In genomic region chr5:121928362-121929000, GRCm38 (mm10) we compare ENCODE assay signal across 11 mouse cellular contexts.
A peak's percentile ranks its signal among the peaks of the same experiment; 100 is the strongest.
DNase-seq lines count a peak whose midpoint lies in the region; ATAC-seq and TF ChIP-seq lines count a peak whose summit lies in the region.
"Had no signal": no experiment of that assay in that cellular context is flagged by ENCODE, and none has a peak within 500 bp of the region (broad histone marks: within the 10 kb centered on the region; RNA-seq: fewer than 3 reads in every experiment).

No protein-coding gene starts in this region.

- H3K27ac ChIP-seq in forebrain, embryonic 12.5 days: peak overlapping the region; percentile 70
- no peak overlapping the region for H3K27ac ChIP-seq in forebrain, embryonic 11.5 days (ENCODE audit: low read depth, low read length)
- 0 out of 2 replicates have a peak overlapping the region, but pooled peaks have one; percentile 20 for H3K27ac ChIP-seq in midbrain, embryonic 11.5 days (ENCODE audit: low read depth, low read length)
- H3K27ac ChIP-seq in midbrain, embryonic 10.5 days (replicated peaks): no peak overlapping the region
- no peak overlapping the region for H3K27ac ChIP-seq in lung, embryonic 14.5 days (ENCODE audit: low read depth)
- H3K27ac ChIP-seq: macrophage had no signal

- H3K27me3 ChIP-seq in forebrain, embryonic 12.5 days: peaks cover 36% of the 10 kb centered on the region
- H3K27me3 ChIP-seq in forebrain, embryonic 11.5 days (ENCODE audit: control insufficient read depth, insufficient read depth, low read length): peaks cover 5% of the 10 kb centered on the region; the same call in 1 of the 2 replicates
- H3K27me3 ChIP-seq in midbrain, embryonic 11.5 days (ENCODE audit: control insufficient read depth, insufficient read depth, low read length): peaks cover 5% of the 10 kb centered on the region; the same call in 1 of the 2 replicates
- peaks cover 43% of the 10 kb centered on the region for H3K27me3 ChIP-seq in midbrain, embryonic 10.5 days (ENCODE audit: low read depth, poor library complexity, severe bottlenecking)
- peaks cover 25% of the 10 kb centered on the region; the same call in 1 of the 2 replicates for H3K27me3 ChIP-seq in lung, embryonic 14.5 days (ENCODE audit: insufficient read depth, low read length)

- no peak overlapping the region for H3K4me2 ChIP-seq in forebrain, embryonic 12.5 days
- H3K4me2 ChIP-seq in forebrain, embryonic 11.5 days (ENCODE audit: low read depth, low read length, severe bottlenecking): no peak overlapping the region
- H3K4me2 ChIP-seq in midbrain, embryonic 11.5 days: no peak overlapping the region
- no peak overlapping the region for H3K4me2 ChIP-seq in lung, embryonic 14.5 days

- H3K9me3 ChIP-seq in forebrain, embryonic 12.5 days: no peaks in the 10 kb centered on the region
- H3K9me3 ChIP-seq in forebrain, embryonic 11.5 days (ENCODE audit: control insufficient read depth, low read length): no peaks in the 10 kb centered on the region
- H3K9me3 ChIP-seq in midbrain, embryonic 11.5 days (ENCODE audit: control insufficient read depth, low read length): no peaks in the 10 kb centered on the region
- H3K9me3 ChIP-seq in midbrain, embryonic 10.5 days (replicated peaks): no peaks in the 10 kb centered on the region
- no peaks in the 10 kb centered on the region for H3K9me3 ChIP-seq in lung, embryonic 14.5 days (ENCODE audit: low read depth, low read length)

- H3K4me3 ChIP-seq in forebrain, embryonic 12.5 days (replicated peaks): no peak overlapping the region
- H3K4me3 ChIP-seq in forebrain, embryonic 11.5 days (ENCODE audit: low read depth, low read length): no peak overlapping the region
- H3K4me3 ChIP-seq in midbrain, embryonic 11.5 days (ENCODE audit: low read depth, low read length): no peak overlapping the region
- H3K4me3 ChIP-seq in midbrain, embryonic 10.5 days: no peak overlapping the region
- no peak overlapping the region for H3K4me3 ChIP-seq in lung, embryonic 14.5 days (ENCODE audit: low read depth, low read length)

- H3K36me3 ChIP-seq in forebrain, embryonic 12.5 days (replicated peaks): no peaks in the 10 kb centered on the region
- no peaks in the 10 kb centered on the region for H3K36me3 ChIP-seq in forebrain, embryonic 11.5 days (ENCODE audit: control insufficient read depth, insufficient read depth, low read length)
- no peaks in the 10 kb centered on the region for H3K36me3 ChIP-seq in midbrain, embryonic 11.5 days (ENCODE audit: control insufficient read depth, insufficient read depth, low read length)
- no peaks in the 10 kb centered on the region for H3K36me3 ChIP-seq in midbrain, embryonic 10.5 days
- no peaks in the 10 kb centered on the region for H3K36me3 ChIP-seq in lung, embryonic 14.5 days (ENCODE audit: insufficient read depth)

- intact Hi-C loops in gastrocnemius, postnatal 36 days (cut with DNase I): no loop called here

- H3K9ac ChIP-seq in forebrain, embryonic 12.5 days: no peak overlapping the region
- no peak overlapping the region for H3K9ac ChIP-seq in forebrain, embryonic 11.5 days (ENCODE audit: low read length)
- no peak overlapping the region for H3K9ac ChIP-seq in midbrain, embryonic 11.5 days (ENCODE audit: low read length)
- no peak overlapping the region for H3K9ac ChIP-seq in lung, embryonic 14.5 days

- DNase-seq in forebrain, embryonic 11.5 days (ENCODE audit: low spot score): no peak
- peak; percentile 74 for DNase-seq in midbrain, embryonic 11.5 days (ENCODE audit: low spot score, missing footprints)
- DNase-seq in midbrain, embryonic 10.5 days (ENCODE audit: low spot score): no peak
- peak; percentile 79 for DNase-seq in lung, embryonic 14.5 days
- peak; percentile 11 for DNase-seq in retina, postnatal 7 days (ENCODE audit: low read depth, low spot score)
- DNase-seq in gastrocnemius, postnatal 36 days: no peak
- DNase-seq in spleen, postnatal 4 days (ENCODE audit: low spot score in 2 of 2): no peak
- DNase-seq: adrenal gland, postnatal 10 days; cerebellum, postnatal 10 days had no signal

- no peak for TF ChIP-seq CTCF in lung, embryonic 14.5 days (IDR thresholded peaks at IDR 0.05; ENCODE audit: low read depth)

- ATAC-seq in forebrain, embryonic 12.5 days (ENCODE audit: low FRiP score): peak; percentile 56
- no peak for ATAC-seq in forebrain, embryonic 11.5 days (replicated peaks; ENCODE audit: low FRiP score)
- ATAC-seq in midbrain, embryonic 11.5 days (ENCODE audit: low FRiP score): no peak
- peak; percentile 83 for ATAC-seq in lung, embryonic 14.5 days (ENCODE audit: insufficient read depth)

- WGBS in forebrain, embryonic 12.5 days: 39% methylated on average over 15 of the region's 17 CpGs
- 51% methylated on average over 15 of the region's 17 CpGs for WGBS in forebrain, embryonic 11.5 days
- 72% methylated on average over 16 of the region's 17 CpGs for WGBS in midbrain, embryonic 11.5 days
- WGBS in midbrain, embryonic 10.5 days: 81% methylated on average over 15 of the region's 17 CpGs
- 30% methylated on average over 16 of the region's 17 CpGs for WGBS in lung, embryonic 14.5 days

- H3K4me1 ChIP-seq in forebrain, embryonic 12.5 days: peaks cover 72% of the 10 kb centered on the region
- H3K4me1 ChIP-seq in forebrain, embryonic 11.5 days (replicated peaks; ENCODE audit: control insufficient read depth, insufficient read depth, low read length): peaks cover 33% of the 10 kb centered on the region
- peaks cover 19% of the 10 kb centered on the region for H3K4me1 ChIP-seq in midbrain, embryonic 11.5 days (ENCODE audit: control insufficient read depth, insufficient read depth, low read length)
- peaks cover 56% of the 10 kb centered on the region for H3K4me1 ChIP-seq in midbrain, embryonic 10.5 days
- peaks cover 7% of the 10 kb centered on the region; the same call in 1 of the 2 replicates for H3K4me1 ChIP-seq in lung, embryonic 14.5 days (ENCODE audit: insufficient read depth)

Comparison
In these comparisons a context has a peak if more than half of its experiments do, and no peak if none do; other contexts are left out.
1. ATAC-seq: peak in forebrain, embryonic 12.5 days (single experiment) and lung, embryonic 14.5 days (single experiment); none in forebrain, embryonic 11.5 days (single experiment) and midbrain, embryonic 11.5 days (single experiment).
2. H3K27ac ChIP-seq: peak in forebrain, embryonic 12.5 days (single experiment) and midbrain, embryonic 11.5 days (single experiment); none in forebrain, embryonic 11.5 days (single experiment), midbrain, embryonic 10.5 days (single experiment) and lung, embryonic 14.5 days (single experiment).
3. DNase-seq: peak in midbrain, embryonic 11.5 days (single experiment), lung, embryonic 14.5 days (single experiment) and retina, postnatal 7 days (single experiment); none in forebrain, embryonic 11.5 days (single experiment), midbrain, embryonic 10.5 days (single experiment), gastrocnemius, postnatal 36 days (0 of 2) and spleen, postnatal 4 days (0 of 2).